Mouse (Mus musculus): ENCODE results near the gene Nacc2.

DNA sequence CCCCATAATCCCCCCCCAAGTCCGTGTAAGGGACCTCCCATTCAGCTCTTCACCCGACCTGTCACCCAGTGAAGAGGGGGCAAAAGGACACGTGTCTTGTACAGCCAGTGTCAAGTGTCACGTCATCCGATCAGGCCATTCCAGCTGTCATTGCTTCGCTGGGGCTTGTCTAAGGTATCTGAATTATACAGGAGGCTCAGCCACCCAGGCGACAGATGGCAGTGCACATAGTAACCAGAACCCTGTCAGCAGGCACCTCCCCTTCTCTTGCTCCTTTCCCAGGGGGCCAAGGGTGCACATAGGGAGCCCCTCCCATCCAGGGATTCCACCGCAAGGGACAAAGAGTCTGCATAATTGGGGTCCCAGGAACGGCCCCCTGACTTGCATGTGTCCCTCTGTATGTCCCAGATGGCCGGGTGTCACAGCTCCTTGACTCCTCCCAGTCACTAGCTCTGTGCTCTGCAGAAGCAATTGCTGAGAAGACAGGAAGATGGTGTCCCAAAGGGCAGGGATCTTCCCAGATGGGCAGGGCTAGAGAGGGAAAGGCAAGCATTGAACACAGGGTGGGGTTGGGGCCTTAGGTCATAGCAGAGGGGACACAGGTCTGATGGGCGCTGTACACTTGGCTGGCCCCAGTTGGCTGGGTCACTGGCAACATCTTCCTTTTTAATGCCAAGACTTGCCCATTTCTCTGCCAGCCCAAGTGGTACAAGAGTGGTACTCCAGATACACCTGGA lies 46.0 kb upstream of the Nacc2 start:
- TF ChIP-seq CTCF (IDR thresholded peaks at IDR 0.05; ENCODE audit: low read depth) (no peak), EP300 (IDR thresholded peaks at IDR 0.05; ENCODE audit: low read depth) (no peak)
